Mouse (Mus musculus) MEL-GATA-1-ER (cell line): ENCODE data around the gene Galntl6.

Source experiments
- DNase-seq: peaks from one replicate; pipeline ENCODE4 v3.0.0-alpha.2; 2012; ENCODE audit warnings: low read depth; ENCODE audit errors: extremely low read depth

The Galntl6 gene

DNA sequence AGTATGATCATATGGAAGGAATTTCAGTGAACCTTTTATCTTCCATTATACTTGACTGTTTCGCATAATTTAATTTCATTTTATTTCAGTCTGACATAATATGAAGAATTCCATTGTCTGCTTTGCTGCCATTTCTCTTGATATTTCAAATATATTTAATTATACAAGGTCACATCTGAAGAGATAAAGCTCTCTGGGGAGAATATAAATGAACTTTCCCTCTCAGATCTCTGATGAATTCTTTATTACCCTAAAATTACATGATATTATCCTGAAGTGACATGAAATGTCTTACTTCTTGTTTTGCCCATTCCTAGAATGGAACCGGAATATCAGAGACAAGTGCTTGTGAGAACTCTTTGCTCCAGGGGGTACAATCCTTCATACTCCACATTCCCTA, 647.0 kb downstream of the Galntl6 start:
- DNase-seq, result no peak

DNA sequence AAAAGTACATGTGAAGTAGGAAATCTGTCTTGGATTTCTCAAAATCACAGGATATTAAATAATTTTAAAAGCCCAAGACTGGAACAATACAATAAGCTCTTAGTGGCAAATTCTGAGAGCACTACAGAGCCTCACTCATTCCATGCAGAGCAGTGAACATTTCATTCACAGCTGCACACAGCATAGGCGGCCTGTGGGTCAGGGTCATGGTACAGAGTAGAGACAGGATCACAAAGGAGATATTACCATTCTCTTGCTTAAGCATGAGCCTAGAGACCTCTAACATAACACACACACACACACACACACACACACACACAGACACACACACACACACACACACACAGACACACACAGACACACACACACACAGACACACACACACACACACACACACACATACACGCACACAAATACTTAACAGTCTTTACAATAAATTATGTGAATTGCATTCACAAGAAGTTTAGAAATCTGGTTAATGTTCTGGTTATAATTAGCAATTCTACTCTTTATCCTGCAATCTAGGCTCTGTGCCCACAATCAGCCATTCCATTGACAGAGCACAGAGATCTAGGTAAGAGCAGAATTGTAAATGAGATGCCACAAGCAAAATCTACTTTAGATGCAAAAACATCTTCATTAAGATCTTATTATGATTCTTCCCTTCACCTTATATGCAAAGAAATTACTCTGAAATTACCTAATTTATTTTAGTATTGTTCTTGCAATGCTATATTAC, 653.7 kb downstream of the Galntl6 start:
- no peak for DNase-seq

DNA sequence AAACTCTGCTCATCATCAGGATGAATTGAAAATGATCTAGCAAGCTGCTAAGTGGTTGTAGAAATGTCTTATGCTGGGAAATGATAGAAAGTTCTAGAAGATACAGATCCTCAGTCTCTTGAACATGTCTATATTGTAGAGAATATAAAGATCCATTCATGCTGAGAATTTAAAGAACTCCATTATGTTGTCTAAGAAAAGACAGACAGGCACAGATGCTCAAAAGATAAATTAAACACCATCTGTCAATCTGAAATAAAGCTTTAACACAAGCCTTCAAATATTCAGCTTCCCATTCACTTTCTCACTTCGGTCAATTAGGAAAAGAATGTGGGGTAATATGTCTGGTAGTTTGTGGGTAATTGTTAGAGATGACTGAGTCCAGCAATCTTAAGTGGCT, 658.8 kb downstream of the Galntl6 start:
- no peak for DNase-seq

DNA sequence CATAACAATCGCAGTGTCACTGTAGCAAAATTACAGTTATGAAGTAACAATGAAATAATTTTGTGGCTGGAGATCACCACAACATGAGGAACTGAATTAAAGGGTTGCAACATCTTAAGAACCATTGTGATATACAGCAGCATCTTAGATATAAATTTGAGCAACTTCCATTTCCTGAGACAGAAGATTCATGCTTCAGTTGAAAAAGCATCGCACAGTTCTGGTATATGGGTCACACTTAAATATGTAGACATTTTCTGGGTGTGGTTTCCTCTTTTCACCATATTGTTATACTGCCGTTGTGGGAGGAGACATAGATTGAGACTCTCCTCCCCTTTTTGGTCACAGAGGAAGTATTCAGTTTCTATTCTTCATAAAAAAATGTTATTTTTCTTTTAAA, 667.6 kb downstream of the Galntl6 start:
- DNase-seq, result no peak

DNA sequence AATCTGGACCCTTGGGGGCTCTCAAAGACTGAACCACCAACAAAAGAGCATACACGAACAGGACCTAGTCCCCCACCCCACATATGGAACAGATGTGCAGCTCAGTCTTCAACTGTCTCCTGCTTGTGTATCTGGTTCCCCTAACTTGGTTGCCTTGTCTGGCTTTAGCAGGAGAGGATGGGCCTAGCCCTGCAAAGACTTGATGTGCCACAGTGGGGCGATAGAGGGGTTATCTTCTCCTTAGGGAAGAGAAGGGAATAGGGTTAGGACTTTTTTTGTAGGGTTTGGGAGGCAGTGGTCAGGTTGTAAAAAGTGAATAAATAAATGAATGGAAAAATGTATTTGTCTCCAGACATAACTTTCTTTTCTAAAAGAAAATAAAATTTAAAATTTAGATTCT, 678.2 kb downstream of the Galntl6 start:
- DNase-seq, result no peak

DNA sequence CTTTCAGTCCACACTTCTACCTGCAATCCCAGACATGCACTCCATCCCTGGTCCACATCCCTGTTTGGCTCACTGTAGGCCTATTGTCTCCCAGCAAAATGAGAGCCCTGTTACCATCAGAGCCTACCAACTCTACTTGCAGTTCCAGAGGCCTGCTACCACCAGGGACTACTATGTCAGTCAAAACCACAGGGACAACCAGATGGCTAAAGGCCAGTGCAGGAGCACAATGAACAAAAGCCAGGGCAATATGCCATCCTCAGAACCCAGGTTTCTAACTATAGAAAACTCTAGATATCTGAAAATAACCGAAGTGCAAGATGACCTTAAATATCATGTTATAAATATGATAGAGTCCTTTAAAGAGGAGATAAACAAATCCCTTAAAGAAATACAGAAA, 683.7 kb downstream of the Galntl6 start:
- no peak for DNase-seq

DNA sequence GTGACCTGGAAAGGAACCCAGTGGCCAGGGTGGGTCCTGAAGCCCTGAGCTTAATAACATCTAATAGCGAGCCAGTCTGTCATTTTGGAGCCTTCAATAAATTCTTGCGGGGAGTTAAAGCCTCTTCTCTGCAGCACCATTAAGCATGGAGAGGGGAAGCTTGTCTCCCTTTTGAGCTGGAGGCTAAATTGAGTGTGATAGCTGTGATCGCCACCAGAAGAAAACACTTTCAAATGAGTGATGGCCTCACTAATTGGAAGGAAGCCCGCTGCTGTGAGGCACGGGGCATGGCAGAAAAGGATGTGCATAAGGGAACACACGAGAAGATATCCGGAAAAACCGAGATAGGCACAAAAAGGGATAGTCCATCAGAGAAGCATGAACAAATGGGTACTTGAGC, 694.6 kb downstream of the Galntl6 start:
- no peak for DNase-seq

DNA sequence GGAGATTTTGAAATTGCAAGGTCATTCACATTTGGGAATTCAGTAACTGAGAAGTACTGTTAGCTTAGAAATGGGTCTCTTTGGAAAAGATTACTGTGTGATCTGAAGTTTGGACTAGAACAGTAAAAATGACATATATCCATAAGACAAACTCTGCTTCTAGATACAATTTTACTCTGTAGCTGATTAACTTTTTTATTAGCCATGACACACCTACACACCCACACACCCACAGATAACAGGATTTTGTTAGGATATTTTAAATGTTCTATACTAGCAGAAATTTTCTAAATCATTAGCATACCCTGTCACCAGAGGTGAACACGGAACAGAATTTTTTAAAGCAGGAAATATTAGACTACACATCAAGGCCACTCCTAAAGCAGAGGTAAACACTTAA, 722.7 kb downstream of the Galntl6 start:
- no peak for DNase-seq

DNA sequence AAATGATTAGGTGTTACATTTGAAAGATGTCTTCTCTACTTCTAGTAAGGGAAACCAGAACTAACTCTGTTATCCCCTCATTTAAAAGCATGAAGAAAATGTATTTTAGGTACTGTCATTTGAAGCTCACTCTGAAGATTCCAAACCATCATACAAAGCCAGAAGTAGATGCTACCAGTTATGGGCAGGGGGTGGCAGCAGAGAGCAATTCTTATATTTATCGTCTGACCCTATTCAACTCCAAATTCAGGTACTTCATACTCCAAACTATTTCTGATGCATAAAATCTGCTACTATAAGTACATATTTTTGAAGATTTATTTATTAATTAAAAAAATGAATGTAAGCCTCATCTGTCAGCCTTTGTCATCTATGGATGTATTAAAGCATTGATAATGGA, 765.5 kb downstream of the Galntl6 start:
- peak; percentile 18 for DNase-seq

DNA sequence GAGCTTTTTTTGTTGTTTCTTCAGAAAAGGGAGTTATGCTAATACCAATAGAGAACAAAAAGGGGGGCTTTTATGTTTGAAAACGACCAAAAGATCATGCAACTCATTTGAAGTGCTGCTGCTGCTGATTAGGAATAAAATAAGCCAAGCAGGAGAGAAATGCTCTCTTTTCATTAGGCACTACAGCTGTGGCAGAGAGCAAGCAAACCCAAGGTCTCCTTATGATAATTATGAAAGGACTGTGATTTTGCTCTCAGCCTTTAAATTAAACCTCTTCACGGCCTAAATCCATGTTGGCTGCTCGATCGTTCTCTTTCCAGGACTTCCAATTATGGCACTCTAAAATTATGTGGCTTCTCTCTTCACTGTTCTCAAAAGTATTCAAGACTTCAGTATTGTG, 825.7 kb downstream of the Galntl6 start:
- no peak for DNase-seq

DNA sequence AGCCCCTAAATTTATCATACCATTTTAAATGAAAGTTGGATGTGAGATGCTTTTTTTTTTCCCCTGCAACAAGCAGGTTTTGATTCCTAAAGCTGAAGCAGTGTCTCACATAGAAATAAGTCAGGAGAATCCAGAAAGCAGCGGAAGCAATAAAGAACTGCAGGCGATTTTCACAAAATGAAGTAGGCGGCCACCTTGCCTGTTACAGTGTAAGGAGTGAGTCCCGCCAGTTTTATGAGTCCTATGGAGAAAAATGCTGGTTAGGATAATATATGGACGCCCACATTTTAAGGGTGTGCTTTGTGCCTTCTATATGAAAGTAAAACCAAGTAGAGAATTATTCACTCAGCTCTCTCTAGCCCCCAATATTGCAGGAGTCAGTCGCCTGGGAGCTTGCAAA, 827.5 kb downstream of the Galntl6 start:
- no peak for DNase-seq

DNA sequence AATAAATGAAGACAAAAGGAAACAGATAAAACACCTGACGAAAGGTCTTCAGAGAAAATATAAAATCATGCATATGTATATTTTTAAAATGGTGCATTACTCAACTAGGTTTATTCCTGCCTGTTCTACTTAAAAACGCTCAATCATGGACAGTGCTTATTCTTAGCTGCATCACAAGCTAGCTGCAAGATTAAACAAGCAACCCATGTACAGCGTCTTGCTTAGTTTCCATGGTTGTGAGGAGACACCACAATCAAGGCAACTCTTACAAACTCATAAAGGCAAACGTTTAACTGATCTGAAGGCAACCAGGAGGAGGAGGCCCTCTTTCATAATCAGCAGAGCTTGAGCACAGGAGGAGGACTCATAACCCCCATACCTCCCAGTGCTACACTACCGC, 830.7 kb downstream of the Galntl6 start:
- DNase-seq, result no peak

DNA sequence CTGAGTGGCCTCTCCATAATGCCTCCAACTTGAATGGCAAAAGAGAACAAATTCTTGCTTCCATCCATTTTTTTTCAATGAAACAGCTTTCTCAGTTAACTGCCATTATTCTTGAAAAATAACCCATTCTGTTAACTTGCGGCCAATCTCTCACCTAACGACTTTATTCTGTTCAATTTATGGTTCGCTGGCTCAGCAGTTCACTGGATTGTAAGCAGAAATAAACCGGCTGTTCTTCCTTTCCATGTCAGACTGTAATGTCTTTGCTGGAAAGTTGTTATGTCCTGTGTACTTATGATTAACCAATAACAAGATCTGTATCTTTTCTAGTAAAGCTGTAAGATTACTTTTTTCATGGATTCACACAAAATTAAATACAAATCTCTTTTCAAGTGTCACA, 837.8 kb downstream of the Galntl6 start:
- DNase-seq, result no peak

DNA sequence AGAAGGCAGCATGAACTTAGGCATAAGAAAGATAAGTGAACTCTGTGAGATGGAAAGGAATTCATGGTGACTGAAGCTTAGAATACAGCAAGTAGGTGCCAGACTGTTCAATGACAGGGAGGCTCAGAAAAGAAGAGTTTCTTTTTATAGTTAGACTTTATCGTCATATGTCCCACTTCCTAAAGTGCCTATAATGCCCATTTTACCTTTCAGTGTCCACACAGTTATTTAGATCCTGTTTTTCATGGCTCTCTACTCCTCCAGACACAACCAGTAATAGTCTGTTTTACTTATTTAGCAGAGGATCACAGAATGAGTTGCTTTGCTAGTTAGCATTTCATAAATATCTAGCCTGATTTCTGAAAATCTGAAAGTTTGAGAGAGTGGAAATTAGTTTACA, 838.7 kb downstream of the Galntl6 start:
- no peak for DNase-seq

DNA sequence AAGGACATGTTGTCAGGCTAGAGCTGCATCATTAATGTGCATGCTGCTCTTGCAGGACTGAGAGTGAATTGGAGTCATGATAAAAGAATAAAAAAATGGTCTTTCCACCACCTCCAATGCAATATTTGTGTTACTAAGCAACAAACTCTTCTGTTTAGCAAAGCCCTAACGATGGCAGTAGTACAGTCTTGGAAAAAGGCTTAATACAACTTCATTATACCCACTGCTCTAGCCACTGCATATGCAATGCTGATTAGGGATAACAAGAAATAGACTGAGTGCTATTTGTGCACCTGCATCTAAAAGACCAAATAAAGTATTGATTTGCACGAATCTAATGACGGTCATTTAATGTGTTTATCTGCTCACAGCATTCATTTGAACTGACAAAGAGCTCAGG, 880.2 kb downstream of the Galntl6 start:
- DNase-seq, result no peak

DNA sequence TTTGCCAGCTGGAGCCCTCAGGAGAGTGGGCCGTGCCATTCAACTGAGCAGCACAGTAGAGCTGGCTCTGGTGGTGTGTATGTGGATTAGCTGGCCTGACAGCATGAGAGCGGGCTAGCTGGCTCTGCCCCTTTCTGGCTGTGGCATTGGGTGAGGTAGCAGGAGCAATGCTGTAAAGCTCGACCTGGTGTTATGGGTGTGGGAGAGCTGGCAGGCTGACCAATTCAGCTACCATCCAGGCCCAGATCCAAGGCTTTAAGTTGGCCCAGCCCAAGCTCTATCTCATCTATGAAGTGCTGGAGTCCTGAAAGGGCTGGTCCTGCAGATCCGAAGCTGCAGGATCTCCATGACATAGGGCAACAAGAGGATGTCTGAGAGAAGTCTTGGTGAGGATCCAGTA, 886.9 kb downstream of the Galntl6 start:
- no peak for DNase-seq

DNA sequence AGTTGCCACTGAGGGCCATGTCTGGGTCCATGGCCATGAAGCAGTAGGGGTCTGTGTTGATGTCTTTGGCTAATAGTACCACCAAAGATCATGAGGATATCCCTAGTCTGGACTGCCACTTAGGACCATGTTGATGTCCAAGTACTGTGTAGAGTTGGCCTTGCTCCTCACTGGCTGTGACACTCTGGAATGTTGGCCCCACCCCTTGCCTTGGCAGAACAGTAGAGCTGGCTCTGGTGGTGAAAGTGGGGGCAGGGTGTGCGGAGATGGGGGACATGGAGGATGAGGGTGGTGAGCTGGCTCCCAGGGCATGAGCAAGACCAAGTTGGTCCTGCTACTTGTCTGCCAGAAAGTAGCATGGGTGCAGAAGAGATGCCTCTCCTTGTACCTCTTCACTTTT, 887.3 kb downstream of the Galntl6 start:
- no peak for DNase-seq

DNA sequence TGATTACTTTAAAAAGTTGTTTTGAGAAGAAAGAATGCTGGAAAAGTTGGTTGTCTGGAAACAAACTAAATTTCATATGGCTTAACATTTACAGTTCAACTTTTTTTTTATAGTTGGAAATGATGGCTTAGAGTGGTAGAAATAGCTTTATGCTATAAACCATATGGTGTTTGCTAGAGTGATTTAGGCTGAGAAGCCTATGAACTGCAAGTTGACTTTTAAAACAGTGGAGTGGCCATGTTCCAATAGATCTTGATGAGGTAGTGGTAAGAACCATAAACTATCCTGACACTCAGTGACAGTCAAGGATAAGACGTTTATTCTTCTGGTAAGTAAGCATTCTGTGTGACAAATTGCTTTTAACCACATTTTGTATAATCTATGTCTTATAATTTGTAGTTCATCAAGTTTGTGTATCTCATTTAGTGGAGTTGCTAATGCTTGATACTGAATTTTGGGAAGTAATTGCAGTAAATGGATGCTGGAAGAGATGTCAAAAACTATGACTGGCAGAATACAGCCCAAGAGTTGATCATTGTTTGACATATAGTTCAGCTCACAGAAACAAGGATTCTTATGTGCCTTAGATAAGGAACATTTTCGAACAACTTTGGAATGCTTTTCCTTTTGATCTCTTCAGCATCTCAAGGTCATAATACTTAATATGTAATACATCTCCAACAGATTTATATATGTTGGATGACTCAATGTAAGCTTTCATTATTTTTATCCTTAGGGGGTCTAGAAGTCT, 888.8 kb downstream of the Galntl6 start:
- DNase-seq, result no peak

DNA sequence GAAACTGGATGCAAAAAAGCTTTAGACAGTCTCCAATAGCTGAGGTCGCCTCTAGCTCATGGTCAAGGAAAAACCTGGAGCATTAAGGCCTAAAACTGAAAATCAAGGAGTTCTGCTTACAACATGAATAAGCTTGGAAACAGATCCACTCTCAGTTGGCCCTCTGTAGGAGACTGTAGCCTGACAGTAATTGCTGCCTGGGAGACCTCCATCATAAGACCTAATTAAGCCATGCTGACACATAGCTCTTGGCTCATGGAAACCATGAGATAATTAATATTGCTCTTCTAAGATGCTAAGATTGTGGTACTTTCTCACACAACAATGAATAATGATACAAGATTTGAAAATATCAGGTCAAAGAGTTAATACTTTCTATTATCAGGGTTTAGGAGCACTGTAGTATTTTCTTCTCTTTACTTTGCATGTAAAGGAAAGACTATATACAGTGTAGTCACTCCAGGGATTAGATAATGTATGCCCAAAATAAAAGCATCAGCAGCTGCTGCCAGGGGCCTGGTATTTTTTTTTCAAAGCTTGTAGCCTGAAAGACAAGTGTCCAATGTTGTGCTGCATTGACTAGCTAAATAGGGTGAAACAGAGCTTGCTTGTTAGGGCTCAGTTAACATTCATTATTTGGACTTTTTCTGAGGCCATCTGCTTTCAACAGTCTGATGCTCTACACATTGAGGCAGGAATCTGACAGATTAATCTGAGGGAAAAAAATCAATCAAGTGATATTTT, 922.8 kb downstream of the Galntl6 start:
- no peak for DNase-seq

DNA sequence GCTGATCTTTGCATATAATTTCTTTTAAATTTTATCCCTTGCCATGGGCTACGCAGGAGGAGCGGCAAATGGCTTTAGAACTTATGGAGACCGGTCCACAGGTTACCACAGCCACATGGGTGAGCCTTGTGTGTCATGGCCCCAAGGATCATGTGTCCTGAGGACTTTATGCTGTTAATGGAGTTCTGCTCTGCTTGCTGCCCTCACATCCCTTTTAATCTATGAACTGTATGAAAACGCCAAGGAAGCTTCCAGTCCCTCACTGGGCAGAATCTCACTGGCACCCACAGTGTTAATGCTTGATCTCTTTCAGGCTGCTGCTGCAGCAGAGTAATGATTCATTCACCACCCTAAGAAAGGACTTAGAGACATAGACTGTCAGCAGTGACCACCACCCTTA, 935.1 kb downstream of the Galntl6 start:
- DNase-seq, result no peak

DNA sequence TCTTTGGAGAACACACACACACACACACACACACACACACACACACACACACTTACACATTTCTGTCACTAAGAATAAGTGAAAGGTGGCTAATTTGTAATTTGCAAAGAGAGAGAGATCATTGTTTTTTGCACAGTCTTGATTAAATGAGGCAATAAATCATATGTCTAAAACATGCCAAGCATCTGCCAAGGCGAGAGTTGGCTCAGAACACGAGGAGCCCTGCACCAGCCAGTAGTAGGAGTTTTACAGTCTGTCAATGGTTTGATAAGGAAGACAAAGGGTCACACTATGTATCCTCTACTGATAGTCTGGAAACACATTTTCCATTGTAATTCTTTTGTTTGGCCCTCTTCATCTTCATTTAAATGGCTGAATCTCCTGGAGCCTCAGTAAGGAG, 938.3 kb downstream of the Galntl6 start:
- DNase-seq, result no peak

DNA sequence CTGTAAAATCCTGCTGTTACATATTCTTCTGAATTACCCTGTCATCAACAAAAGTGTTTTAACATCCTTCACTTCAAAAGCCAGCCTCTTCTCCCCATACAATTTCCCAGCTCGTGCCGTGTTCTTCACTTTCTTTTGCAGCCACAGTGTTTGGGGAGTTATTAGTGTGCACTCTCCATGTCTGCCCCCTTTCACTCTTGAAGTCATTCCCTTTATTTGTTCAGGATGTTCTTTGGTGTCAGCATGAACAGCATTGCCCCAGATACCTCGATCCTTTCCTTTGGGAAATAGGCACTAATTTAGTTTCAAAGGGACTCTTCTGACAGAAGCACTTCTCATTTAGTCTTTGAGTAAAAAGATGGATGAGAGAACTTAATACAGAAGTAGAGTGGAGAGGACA, 939.6 kb downstream of the Galntl6 start:
- DNase-seq, result no peak
